Mouse (Mus musculus) liver, postnatal 0 days (tissue): ENCODE results near the gene Dpm1. TPM values are rescaled to one million over a fixed set of nuclear protein-coding genes. Genes with fewer than 3 reads are reported as not detected.
A peak's percentile ranks its signal among the peaks of the same experiment; 100 is the strongest.

Experiments used
- ATAC-seq: fragments of 200-750 bp; cut with Nextera tagmentation; 2 replicates; pipeline ENCODE4 v1.8.0; 2017; ENCODE audit warnings: mild to moderate bottlenecking, moderate library complexity
- DNase-seq: peaks from one replicate; pipeline ENCODE4 v3.0.0-alpha.2; 2016
- H3K27ac ChIP-seq: fragments of 300-500 bp; sonication (generic); 2 replicates; pipeline ENCODE4 v1.5.1; 2014; ENCODE audit warnings: antibody characterized with exemption, moderate library complexity, mild to moderate bottlenecking, low read depth
- H3K27me3 ChIP-seq: fragments of 300-500 bp; sonication (generic); 2 replicates; pipeline ENCODE4 v1.6.1; 2014; ENCODE audit warnings: low read length, control low read depth, mixed read lengths; ENCODE audit not compliant: insufficient read depth
- H3K36me3 ChIP-seq: fragments of 300-500 bp; sonication (generic); replicated peaks from 2 replicates; pipeline ENCODE4 v1.6.1; 2014; ENCODE audit warnings: mild to moderate bottlenecking, control low read depth, low read length, moderate library complexity, mixed read lengths; ENCODE audit not compliant: insufficient read depth
- H3K4me1 ChIP-seq: fragments of 300-500 bp; sonication (generic); 2 replicates; pipeline ENCODE4 v1.6.1; 2014; ENCODE audit warnings: antibody characterized with exemption, mild to moderate bottlenecking, control low read depth; ENCODE audit not compliant: insufficient read depth
- H3K4me2 ChIP-seq: fragments of 300-500 bp; sonication (generic); 2 replicates; pipeline ENCODE4 v1.6.1; 2014; ENCODE audit warnings: low read depth, mild to moderate bottlenecking, low read length, moderate library complexity, mixed read lengths
- H3K4me3 ChIP-seq: fragments of 300-500 bp; sonication (generic); 2 replicates; pipeline ENCODE4 v1.5.1; 2014; ENCODE audit warnings: low read depth, low read length
- H3K9ac ChIP-seq: fragments of 300-500 bp; sonication (generic); replicated peaks from 2 replicates; pipeline ENCODE4 v1.6.1; 2014; ENCODE audit warnings: mild to moderate bottlenecking, moderate library complexity
- H3K9me3 ChIP-seq: fragments of 300-500 bp; sonication (generic); 2 replicates; pipeline ENCODE4 v1.6.1; 2016; ENCODE audit warnings: mild to moderate bottlenecking, control low read depth, low read length, mixed read lengths
- CTCF ChIP-seq: sonication (generic); IDR thresholded peaks from 2 replicates; pipeline ENCODE4 v1.5.1; 2016; ENCODE audit warnings: antibody characterized with exemption, low read depth
- EP300 ChIP-seq: IDR thresholded peaks from 2 replicates; pipeline ENCODE4 v1.6.1; 2016; ENCODE audit warnings: antibody characterized with exemption, low read depth, mild to moderate bottlenecking
- WGBS: fragments of 180-500 bp; shearing (Covaris S2); extraction: QIAGEN DNeasy Blood & Tissue Kit; methylation state at CpG from one replicate; pipeline ENCODE4 v1.1.7; 2014; ENCODE audit not compliant: insufficient replicate concordance; 5-methylcytosine and 5-hydroxymethylcytosine counted together
- polyA plus RNA-seq: library from polyadenylated mRNA; unstranded; fragments of >200 nt; fragmentation: Nextera tagmentation; extraction: Ambion mirVana; gene quantifications from 2 replicates; pipeline ENCODE4 v1.2.1, GENCODE M21; 2015

The Dpm1 gene
- polyA plus RNA-seq, 1 experiment from 2014 or later = 87.3 TPM

DNA sequence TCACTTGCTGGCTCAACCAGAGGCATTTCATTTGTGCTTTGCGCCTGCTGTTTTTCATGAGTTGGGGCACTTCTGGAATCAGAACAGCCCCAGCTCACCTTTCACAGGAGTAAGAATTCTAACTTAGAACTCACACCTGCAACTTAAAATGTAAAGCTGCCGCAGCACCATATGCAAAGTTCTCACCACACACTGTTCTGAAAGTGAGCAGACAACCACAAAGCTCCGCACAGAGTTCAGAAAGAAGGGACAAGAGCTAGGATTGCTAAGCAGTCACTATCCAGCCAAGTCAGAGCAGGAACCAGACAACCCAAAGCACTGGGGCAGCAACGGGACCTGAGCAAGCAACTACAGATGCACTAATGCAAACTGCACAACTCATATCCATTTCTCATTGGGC, 30.9 kb downstream of the Dpm1 start:
- H3K27me3 ChIP-seq = no peaks in the 10 kb centered on the region
- WGBS = 87% methylated on average over 4 of the region's 4 CpGs
- peak overlapping the region; percentile 19; the same call in 1 of the 2 replicates for H3K9ac ChIP-seq
- H3K4me3 ChIP-seq = no peak overlapping the region
- H3K4me2 ChIP-seq = peak overlapping the region; percentile 46
- H3K4me1 ChIP-seq = peaks cover 41% of the 10 kb centered on the region
- peaks cover 38% of the 10 kb centered on the region for H3K36me3 ChIP-seq
- H3K27ac ChIP-seq = peak overlapping the region; percentile 61; the same call in 1 of the 2 replicates
- DNase-seq (no peak), ATAC-seq (no peak)
- H3K9me3 ChIP-seq = no peaks in the 10 kb centered on the region
- TF ChIP-seq EP300 (no peak), CTCF (no peak)

DNA sequence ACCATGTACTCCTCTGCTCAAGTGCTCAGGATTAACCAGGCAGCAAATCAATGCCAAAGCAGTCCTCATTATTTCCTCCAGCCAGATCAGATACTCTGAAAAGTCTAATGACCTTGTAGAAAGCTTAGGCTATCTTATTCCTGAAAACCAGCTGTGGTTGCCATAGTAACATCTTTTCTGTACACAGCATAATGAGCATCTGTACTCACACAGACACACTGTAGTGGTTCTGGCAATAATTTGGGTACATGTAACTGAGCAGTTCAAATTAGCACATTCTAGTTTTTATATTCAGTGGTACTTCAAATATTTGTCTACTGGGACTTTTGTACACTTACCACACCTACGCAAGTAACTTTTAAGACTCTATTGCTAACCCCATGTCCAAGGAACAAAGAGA, 32.0 kb downstream of the Dpm1 start:
- no peak overlapping the region for H3K4me3 ChIP-seq
- H3K27ac ChIP-seq = peak overlapping the region; percentile 52
- peaks cover 34% of the 10 kb centered on the region for H3K36me3 ChIP-seq
- TF ChIP-seq EP300 = no peak
- TF ChIP-seq CTCF = no peak
- ATAC-seq = no peak
- H3K9ac ChIP-seq = no peak overlapping the region
- H3K4me1 ChIP-seq = peaks cover 36% of the 10 kb centered on the region
- 73% methylated on average over 1 of the region's 1 CpGs for WGBS
- H3K4me2 ChIP-seq = 0 out of 2 replicates have a peak overlapping the region, but pooled peaks have one; percentile 46
- H3K9me3 ChIP-seq = no peaks in the 10 kb centered on the region
- no peaks in the 10 kb centered on the region for H3K27me3 ChIP-seq
- DNase-seq = no peak

DNA sequence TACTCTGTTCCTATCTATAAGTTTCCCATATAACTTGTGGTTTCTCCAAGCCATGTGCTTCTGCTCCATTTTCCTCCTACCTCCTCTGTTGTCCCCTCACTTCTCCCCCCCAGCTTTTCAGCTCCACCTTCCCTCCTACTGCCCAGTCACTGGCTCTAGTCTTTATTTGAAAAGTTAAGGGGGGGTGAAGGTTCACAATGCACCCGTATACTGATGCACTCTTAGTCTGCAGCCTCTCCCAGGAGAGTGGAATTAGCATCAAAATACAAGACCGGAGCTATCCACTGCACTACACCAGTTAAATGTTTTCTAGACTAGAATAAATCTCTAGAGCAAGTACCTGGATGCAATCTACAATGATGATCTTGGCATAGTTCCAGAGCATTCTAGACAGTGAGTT, 34.7 kb downstream of the Dpm1 start:
- TF ChIP-seq EP300 = no peak
- no peak for TF ChIP-seq CTCF

DNA sequence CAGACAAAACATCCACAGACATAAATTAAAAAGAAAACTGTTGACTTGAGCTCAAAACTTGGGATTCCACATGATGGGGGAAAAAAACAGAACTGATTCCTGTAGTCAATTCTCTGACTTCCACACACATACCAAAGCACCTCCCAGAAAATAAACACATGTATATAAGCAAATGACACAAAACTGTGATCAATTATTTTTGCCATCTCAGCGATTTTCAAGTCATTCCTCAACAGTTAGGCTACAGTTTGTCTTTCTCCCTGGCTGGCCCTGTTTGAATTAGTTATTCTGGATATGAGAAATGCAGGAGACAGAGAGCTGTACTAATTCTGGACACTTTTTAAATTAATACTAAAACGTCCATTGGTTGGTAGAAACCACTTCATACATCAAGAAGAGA, 36.7 kb downstream of the Dpm1 start:
- no peak overlapping the region for H3K27ac ChIP-seq
- TF ChIP-seq EP300 = no peak
- TF ChIP-seq CTCF = no peak
- peaks cover 22% of the 10 kb centered on the region for H3K4me1 ChIP-seq
- DNase-seq = no peak
- peaks cover 24% of the 10 kb centered on the region for H3K36me3 ChIP-seq
- no peaks in the 10 kb centered on the region for H3K27me3 ChIP-seq
- WGBS = 59% methylated on average over 2 of the region's 2 CpGs
- no peak overlapping the region for H3K9ac ChIP-seq
- no peak for ATAC-seq
- no peaks in the 10 kb centered on the region for H3K9me3 ChIP-seq
- H3K4me2 ChIP-seq = no peak overlapping the region
- H3K4me3 ChIP-seq = no peak overlapping the region

More for the DNA sequence above, 34.7 kb downstream of the Dpm1 start:
- 74% methylated on average over 2 of the region's 2 CpGs for WGBS
- Histone ChIP-seq H3K9ac (no peak overlapping the region), H3K27ac (no peak overlapping the region), H3K27me3 (no peaks in the 10 kb centered on the region), H3K4me2 (no peak overlapping the region), H3K9me3 (no peaks in the 10 kb centered on the region), H3K36me3 (peaks cover 30% of the 10 kb centered on the region), H3K4me3 (no peak overlapping the region), H3K4me1 (peaks cover 33% of the 10 kb centered on the region)
- no peak for DNase-seq
- no peak for ATAC-seq

DNA sequence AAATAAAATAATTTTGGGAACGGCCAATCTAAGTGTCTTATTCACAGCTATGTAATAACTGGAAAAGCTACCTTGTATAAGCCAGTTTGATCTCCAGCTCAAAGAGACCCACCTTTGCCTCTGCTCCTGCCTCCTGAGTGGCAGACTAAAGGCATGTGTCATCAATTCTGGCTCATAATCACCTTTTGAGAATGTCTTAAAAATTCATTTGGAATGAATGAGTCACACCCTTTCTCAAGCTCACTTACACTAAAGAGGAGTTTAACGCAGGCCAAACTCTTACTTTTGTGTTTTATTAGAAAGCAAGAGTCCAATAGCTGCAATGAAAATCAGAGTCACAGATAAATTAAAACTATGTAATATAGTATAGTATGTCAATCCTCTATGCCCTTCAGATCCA, 38.5 kb downstream of the Dpm1 start:
- no peak overlapping the region for H3K4me2 ChIP-seq
- no peak overlapping the region for H3K9ac ChIP-seq
- no peak for DNase-seq
- H3K36me3 ChIP-seq = peaks cover 29% of the 10 kb centered on the region
- ATAC-seq = no peak
- peaks cover 17% of the 10 kb centered on the region for H3K4me1 ChIP-seq
- no peaks in the 10 kb centered on the region for H3K27me3 ChIP-seq
- no peak overlapping the region for H3K4me3 ChIP-seq
- whole genome bisulfite sequencing = 94% methylated on average over 2 of the region's 2 CpGs
- H3K9me3 ChIP-seq = no peaks in the 10 kb centered on the region
- TF ChIP-seq CTCF = no peak
- no peak overlapping the region for H3K27ac ChIP-seq

DNA sequence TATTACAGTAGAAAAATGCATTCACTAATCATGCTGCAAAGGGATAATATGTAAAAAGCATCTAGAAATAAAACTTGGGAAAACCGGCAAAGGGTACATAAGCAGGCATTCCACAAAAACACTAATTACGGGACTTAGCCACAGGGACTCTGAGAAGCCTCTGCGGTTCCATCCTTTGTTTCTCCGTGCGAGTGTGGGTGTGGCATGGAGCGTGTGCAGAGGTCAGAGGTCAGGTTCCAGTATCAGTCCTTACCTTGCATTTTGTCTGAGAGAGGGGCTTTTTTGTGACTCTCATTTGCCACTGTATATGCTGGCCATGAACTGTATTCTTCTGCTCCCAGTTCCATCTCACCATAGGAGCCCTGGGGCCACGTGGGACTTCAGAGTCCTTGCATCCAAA, 54.4 kb downstream of the Dpm1 start:
- ATAC-seq (no peak), DNase-seq (no peak)
- Histone ChIP-seq H3K27me3 (no peaks in the 10 kb centered on the region), H3K4me1 (peaks cover 2% of the 10 kb centered on the region; the same call in 1 of the 2 replicates), H3K4me2 (no peak overlapping the region), H3K36me3 (peaks cover 7% of the 10 kb centered on the region), H3K9ac (no peak overlapping the region), H3K4me3 (no peak overlapping the region), H3K27ac (no peak overlapping the region), H3K9me3 (no peaks in the 10 kb centered on the region)
- 64% methylated on average over 7 of the region's 7 CpGs for WGBS
- TF ChIP-seq EP300 (no peak), CTCF (no peak)

DNA sequence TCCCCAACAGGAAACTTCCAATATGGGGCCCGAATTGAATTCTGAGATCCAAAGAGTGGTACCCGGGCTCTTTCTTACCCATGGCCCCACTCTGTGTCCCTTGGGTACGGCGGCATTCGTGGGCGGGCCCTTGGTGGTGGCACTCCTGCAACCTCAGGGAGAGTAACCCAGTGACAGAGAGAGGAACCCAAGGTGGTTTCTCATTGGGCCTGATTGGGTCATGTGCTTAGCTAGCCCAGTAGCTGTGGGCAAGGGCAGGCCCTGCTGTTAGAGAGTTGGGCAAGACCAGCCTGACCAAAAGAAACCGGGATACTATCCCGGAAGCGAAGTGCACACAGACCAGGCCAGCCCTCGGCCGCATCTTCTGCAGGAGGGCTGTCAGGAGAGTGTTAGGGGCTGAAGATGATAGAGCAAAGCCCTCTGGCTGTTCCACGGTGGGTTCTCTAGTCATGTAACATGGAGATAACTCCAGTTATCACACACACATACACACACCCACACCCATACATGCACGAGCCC, 60.2 kb downstream of the Dpm1 start:
- ATAC-seq = peak; percentile 99

More for the DNA sequence above, 60.2 kb downstream of the Dpm1 start:
- H3K4me3 ChIP-seq = peak overlapping the region; percentile 39
- TF ChIP-seq CTCF = no peak
- peak; percentile 55; the same call in 1 of the 2 replicates for TF ChIP-seq EP300
- no peaks in the 10 kb centered on the region for H3K36me3 ChIP-seq
- DNase-seq = peak; percentile 82
- H3K9me3 ChIP-seq = no peaks in the 10 kb centered on the region
- WGBS = 4% methylated on average over 13 of the region's 13 CpGs
- H3K27me3 ChIP-seq = no peaks in the 10 kb centered on the region
- peak overlapping the region; percentile 77 for H3K27ac ChIP-seq
- peaks cover 23% of the 10 kb centered on the region for H3K4me1 ChIP-seq
- peak overlapping the region; percentile 41 for H3K9ac ChIP-seq
- peak overlapping the region; percentile 77 for H3K4me2 ChIP-seq
